Mouse (Mus musculus) heart, embryonic 16.5 days (tissue): ENCODE measurements at regions not wholly inside any gene's neighbourhood (a gene's known extent, or its start where the extent isn't known, plus 50 kb on each side); places are given as distances from the start of the nearest gene placed in this dataset.

Source experiments
- ATAC-seq: fragments of 200-750 bp; cut with Nextera tagmentation; replicated peaks from 2 replicates; pipeline ENCODE4 v1.8.0; 2017; ENCODE audit warnings: moderate number of reproducible peaks; ENCODE audit not compliant: insufficient read depth, low FRiP score; ENCODE audit errors: extremely low read depth
- H3K27ac ChIP-seq: fragments of 300-500 bp; sonication (generic); 2 replicates; pipeline ENCODE4 v1.5.1; 2014; ENCODE audit warnings: mild to moderate bottlenecking, low read length, control low read depth, moderate library complexity
- H3K27me3 ChIP-seq: fragments of 300-500 bp; sonication (generic); 2 replicates; pipeline ENCODE4 v1.6.1; 2014; ENCODE audit warnings: low read length, mixed read lengths; ENCODE audit not compliant: control insufficient read depth, insufficient read depth
- H3K36me3 ChIP-seq: fragments of 300-500 bp; sonication (generic); 2 replicates; pipeline ENCODE4 v1.6.1; 2014; ENCODE audit not compliant: control insufficient read depth, insufficient read depth
- H3K4me1 ChIP-seq: fragments of 300-500 bp; sonication (generic); 2 replicates; pipeline ENCODE4 v1.6.1; 2014; ENCODE audit warnings: low read length, mixed read lengths; ENCODE audit not compliant: control insufficient read depth, insufficient read depth
- H3K4me2 ChIP-seq: fragments of 300-500 bp; sonication (generic); 2 replicates; pipeline ENCODE4 v1.6.1; 2014; ENCODE audit warnings: low read depth, mild to moderate bottlenecking, control low read depth, low read length
- H3K4me3 ChIP-seq: fragments of 300-500 bp; sonication (generic); 2 replicates; pipeline ENCODE4 v1.5.1; 2014; ENCODE audit warnings: mild to moderate bottlenecking, control low read depth, low read length
- H3K9ac ChIP-seq: fragments of 300-500 bp; sonication (generic); 2 replicates; pipeline ENCODE4 v1.6.1; 2014; ENCODE audit warnings: low read length, control low read depth
- H3K9me3 ChIP-seq: fragments of 300-500 bp; sonication (generic); replicated peaks from 2 replicates; pipeline ENCODE4 v1.6.1; 2016; ENCODE audit warnings: low read length; ENCODE audit not compliant: control insufficient read depth
- WGBS: fragments of 180-500 bp; shearing (Covaris S2); extraction: QIAGEN DNeasy Blood & Tissue Kit; methylation state at CpG from one replicate; pipeline ENCODE4 v1.1.7; 2014; 5-methylcytosine and 5-hydroxymethylcytosine counted together

DNA sequence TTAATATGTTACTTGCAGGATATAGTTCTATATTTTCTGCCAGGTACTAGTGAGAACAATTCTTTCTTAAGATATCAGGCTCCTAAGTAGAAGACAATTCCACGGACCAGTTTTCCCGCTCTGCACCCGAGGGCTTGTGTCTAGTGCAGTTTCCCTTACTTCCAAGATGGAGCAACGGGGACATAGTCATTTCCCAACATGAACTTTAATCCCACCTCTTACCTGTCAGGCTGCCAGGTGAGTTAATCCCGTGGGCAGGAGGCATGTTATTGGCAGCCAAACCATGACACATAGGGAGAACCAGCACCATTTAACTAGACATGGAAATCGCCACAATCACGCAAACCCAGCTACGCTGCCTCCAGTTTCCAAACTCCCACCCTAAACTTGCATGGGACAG lies 624.4 kb upstream of the 3110018I06Rik start:
- Histone ChIP-seq H3K4me2 (no peak overlapping the region), H3K27ac (no peak overlapping the region), H3K4me1 (no peaks in the 10 kb centered on the region), H3K9ac (no peak overlapping the region), H3K36me3 (no peaks in the 10 kb centered on the region), H3K9me3 (no peaks in the 10 kb centered on the region), H3K27me3 (no peaks in the 10 kb centered on the region), H3K4me3 (no peak overlapping the region)
- WGBS, result 86% methylated on average over 8 of the region's 8 CpGs
- no peak for ATAC-seq

DNA sequence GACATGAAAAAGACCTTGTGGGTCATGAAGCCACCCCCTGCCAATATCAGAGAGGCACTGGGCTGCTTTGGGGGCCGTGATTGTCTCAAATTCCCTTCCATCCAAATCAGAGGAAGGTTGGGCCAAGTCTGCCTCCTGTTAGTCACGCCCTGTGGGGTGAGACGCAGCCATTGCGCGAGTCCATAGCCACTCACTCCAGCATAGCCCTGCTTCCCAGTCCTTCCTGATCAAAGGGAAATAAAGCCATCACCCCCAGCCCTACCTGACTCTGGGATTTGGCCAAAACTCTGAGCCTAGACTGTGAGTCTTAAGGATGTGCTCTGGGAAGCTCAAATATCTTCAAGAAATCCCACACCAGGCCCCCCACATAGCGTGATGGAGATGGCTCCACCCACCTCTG lies 620.4 kb upstream of the 3110018I06Rik start:
- 77% methylated on average over 6 of the region's 6 CpGs for WGBS
- Histone ChIP-seq H3K4me1 (peaks cover 3% of the 10 kb centered on the region; the same call in 1 of the 2 replicates), H3K9me3 (no peaks in the 10 kb centered on the region), H3K27me3 (no peaks in the 10 kb centered on the region), H3K27ac (no peak overlapping the region), H3K36me3 (no peaks in the 10 kb centered on the region), H3K9ac (no peak overlapping the region), H3K4me3 (no peak overlapping the region), H3K4me2 (no peak overlapping the region)
- no peak for ATAC-seq

DNA sequence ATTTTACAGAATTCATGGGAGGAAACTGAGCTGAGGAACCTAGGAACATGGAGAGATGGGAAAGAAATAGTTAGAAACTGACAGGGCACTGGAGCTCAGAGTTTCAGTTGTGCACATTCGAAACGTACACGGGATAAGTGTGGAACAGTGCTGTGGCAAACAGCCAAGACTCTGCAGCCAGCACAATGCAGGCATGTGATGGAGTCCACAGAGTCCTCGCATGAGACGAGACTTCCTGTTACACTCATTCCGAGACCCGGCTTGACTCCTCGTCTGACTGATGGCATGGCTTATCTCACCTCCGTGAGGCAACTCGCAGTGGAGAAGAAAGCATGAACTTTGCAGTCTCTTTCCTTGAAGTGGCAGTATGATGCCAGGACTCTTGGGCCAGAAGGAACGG lies 617.0 kb upstream of the 3110018I06Rik start:
- no peak overlapping the region for H3K9ac ChIP-seq
- peaks cover 3% of the 10 kb centered on the region; the same call in 1 of the 2 replicates for H3K4me1 ChIP-seq
- 16% methylated on average over 11 of the region's 11 CpGs for WGBS
- no peaks in the 10 kb centered on the region for H3K9me3 ChIP-seq
- no peak overlapping the region for H3K4me3 ChIP-seq
- H3K27ac ChIP-seq, result no peak overlapping the region
- H3K27me3 ChIP-seq, result no peaks in the 10 kb centered on the region
- no peaks in the 10 kb centered on the region for H3K36me3 ChIP-seq
- H3K4me2 ChIP-seq, result peak overlapping the region; percentile 33; the same call in 1 of the 2 replicates
- ATAC-seq, result no peak; the same call in 1 of the 2 replicates

DNA sequence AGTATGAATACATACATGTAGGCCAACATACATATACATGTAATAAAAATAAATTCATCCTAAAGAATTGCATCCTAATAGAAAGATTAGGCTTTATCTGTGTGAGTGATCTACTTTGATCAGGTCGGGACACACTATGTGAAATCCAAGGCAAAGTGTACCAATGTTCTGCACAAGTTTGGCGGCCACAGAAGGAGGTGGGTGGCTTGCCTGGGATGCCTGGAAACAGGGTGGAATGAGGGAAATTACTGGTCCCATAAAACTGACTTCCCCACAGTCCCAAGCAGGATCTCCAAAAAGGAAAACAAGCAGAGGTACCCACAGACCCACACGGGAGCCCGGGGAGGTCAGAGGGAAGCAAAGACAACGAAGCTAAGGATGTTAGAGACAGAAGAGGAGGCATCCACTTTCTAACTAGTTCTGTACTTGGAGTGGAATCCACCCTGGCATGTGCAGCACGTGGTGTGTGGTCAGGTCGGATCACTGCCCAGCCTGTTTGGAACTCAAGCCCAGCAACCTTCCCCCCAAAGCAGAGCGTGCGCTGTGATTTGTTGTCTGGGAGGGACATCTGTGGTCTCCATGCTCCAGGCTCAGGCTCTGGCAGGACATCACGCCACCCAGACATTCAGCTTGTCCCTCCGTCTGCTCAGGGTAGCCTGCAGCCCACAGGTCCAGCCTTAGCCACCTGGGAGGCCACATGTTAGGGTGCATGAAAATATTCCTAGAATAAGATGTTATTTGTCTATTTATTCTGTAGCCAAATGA lies 615.3 kb upstream of the 3110018I06Rik start:
- no peak overlapping the region for H3K27ac ChIP-seq
- H3K4me1 ChIP-seq, result peaks cover 3% of the 10 kb centered on the region; the same call in 1 of the 2 replicates
- 86% methylated on average over 11 of the region's 11 CpGs for WGBS
- H3K4me3 ChIP-seq, result no peak overlapping the region
- no peak overlapping the region for H3K9ac ChIP-seq
- H3K9me3 ChIP-seq, result no peaks in the 10 kb centered on the region
- ATAC-seq, result no peak
- no peaks in the 10 kb centered on the region for H3K27me3 ChIP-seq
- no peaks in the 10 kb centered on the region for H3K36me3 ChIP-seq
- no peak overlapping the region for H3K4me2 ChIP-seq

DNA sequence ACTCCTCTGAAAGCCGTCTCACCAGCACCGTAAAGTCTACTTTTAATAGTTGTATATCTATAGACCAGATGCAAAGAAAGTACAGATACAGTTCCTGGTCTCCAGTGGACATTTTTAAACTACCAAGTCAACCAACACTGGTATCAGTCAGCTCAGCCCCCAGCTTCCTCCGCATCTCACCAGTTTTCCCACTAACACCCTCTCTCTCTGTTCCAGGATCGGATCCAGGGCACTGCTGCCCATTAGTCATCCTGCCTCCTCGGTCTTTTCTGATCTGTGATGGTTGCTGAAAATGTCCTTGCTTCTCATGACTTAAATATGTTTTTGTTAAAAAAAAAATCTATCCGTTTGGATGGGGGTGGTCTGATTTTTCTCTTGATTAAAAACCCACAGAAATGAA lies 598.1 kb upstream of the 3110018I06Rik start:
- no peak for ATAC-seq
- no peak overlapping the region for H3K27ac ChIP-seq
- WGBS, result 76% methylated on average over 6 of the region's 6 CpGs

DNA sequence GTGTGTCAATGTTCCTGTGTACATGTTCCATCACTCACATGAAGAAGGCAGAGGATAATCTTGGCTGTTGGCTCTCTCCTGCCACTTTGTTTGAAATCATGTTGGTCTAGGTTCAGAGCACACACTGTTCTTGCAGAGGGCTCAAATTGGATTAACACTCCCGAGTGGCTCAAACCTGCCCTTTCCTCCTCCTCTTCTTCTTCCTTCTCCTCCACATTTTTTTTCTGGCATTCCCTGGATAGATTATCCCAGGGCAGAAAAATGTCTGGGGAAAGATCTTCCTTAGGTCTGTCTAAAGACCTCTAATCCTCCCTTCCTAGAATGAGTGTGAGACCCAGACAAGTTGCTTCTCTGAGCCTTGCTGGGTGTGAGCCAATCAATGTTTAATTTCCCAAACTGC lies 594.4 kb upstream of the 3110018I06Rik start:
- no peaks in the 10 kb centered on the region for H3K4me1 ChIP-seq
- no peak overlapping the region for H3K4me2 ChIP-seq
- no peaks in the 10 kb centered on the region for H3K9me3 ChIP-seq
- H3K36me3 ChIP-seq, result no peaks in the 10 kb centered on the region
- H3K27me3 ChIP-seq, result no peaks in the 10 kb centered on the region
- no peak overlapping the region for H3K4me3 ChIP-seq
- no peak overlapping the region for H3K27ac ChIP-seq
- 24% methylated on average over 1 of the region's 1 CpGs for WGBS
- ATAC-seq, result no peak
- no peak overlapping the region for H3K9ac ChIP-seq

More for the DNA sequence above, 598.1 kb upstream of the 3110018I06Rik start:
- Histone ChIP-seq H3K4me2 (no peak overlapping the region), H3K27me3 (no peaks in the 10 kb centered on the region), H3K9me3 (no peaks in the 10 kb centered on the region), H3K36me3 (no peaks in the 10 kb centered on the region), H3K9ac (no peak overlapping the region), H3K4me3 (no peak overlapping the region), H3K4me1 (no peaks in the 10 kb centered on the region)

DNA sequence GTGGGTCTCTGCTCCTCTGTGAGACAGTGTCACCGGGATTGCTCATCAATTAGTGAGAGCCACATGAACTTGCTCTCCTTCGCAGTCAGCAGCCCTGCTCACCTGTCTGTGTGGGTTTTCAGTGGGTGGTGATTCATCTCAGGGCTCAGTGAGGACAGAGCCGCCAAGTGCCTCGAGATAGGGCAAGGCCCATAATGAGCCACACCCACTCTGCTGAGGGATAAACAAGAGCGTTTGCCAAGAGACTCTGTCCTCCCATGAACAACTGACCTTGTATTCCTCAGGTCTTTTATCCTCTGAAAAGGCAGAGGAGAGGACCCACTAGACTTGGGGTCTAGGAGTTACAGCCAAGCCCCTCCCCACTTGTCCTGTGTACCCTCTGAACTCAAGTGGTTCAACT lies 584.2 kb upstream of the 3110018I06Rik start:
- Histone ChIP-seq H3K9me3 (no peaks in the 10 kb centered on the region), H3K27me3 (0 out of 2 replicates have a peak, but pooled peaks cover 2% of the 10 kb centered on the region), H3K4me3 (no peak overlapping the region), H3K9ac (no peak overlapping the region), H3K36me3 (no peaks in the 10 kb centered on the region), H3K4me1 (peaks cover 14% of the 10 kb centered on the region), H3K27ac (0 out of 2 replicates have a peak overlapping the region, but pooled peaks have one; percentile 1), H3K4me2 (no peak overlapping the region)
- WGBS, result 38% methylated on average over 5 of the region's 5 CpGs
- peak; percentile 71 for ATAC-seq

DNA sequence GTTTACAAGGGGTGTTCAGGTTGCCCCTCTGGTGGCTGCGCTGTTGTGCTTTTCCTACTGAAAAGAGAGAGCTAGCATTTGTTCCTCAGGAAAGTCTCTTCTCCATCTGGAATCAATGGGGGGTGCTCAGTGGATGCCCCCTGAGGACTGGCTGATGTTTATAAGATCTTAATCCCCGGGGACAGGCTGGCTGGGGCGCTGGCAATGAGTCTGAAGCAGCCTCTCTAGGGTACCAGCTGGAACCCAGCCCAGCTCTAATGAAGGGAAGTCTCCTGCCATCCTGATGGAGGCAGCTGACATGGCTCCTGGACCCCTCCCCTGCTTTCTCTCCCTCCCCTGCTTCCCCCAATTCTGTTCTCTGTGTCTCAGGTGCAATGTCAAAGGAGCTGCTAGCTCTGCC lies 575.6 kb upstream of the 3110018I06Rik start:
- no peak overlapping the region for H3K27ac ChIP-seq
- no peaks in the 10 kb centered on the region for H3K36me3 ChIP-seq
- WGBS, result 56% methylated on average over 3 of the region's 3 CpGs
- no peaks in the 10 kb centered on the region for H3K9me3 ChIP-seq
- H3K27me3 ChIP-seq, result no peaks in the 10 kb centered on the region
- no peak overlapping the region for H3K9ac ChIP-seq
- H3K4me2 ChIP-seq, result no peak overlapping the region
- no peak for ATAC-seq
- peaks cover 8% of the 10 kb centered on the region for H3K4me1 ChIP-seq
- H3K4me3 ChIP-seq, result no peak overlapping the region

DNA sequence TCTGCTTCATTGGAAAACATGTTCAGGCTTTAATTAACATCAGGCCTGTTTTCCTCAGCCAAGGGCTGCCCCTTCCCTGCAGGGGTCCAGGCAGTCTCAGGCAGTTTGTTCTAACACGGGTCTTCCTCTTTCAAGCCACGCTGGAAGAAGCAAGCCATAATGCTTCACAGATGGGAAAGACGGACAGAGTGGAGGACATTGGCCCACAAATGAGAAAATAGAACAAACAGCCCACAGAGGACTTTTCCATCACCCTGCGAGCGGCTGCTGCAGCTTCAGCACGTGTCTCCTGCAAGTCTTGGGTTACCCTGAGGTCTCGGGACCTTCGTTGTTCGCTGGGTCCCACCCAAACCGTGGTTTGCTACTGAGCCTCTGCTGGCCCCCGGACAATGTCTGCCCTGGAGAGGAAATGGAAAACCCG lies 565.9 kb upstream of the 3110018I06Rik start:
- ATAC-seq, result no peak
- H3K4me2 ChIP-seq, result no peak overlapping the region
- 75% methylated on average over 12 of the region's 12 CpGs for WGBS

More for the DNA sequence above, 565.9 kb upstream of the 3110018I06Rik start:
- Histone ChIP-seq H3K27ac (no peak overlapping the region), H3K4me3 (no peak overlapping the region), H3K4me1 (peaks cover 3% of the 10 kb centered on the region; the same call in 1 of the 2 replicates), H3K27me3 (no peaks in the 10 kb centered on the region), H3K9me3 (no peaks in the 10 kb centered on the region), H3K9ac (no peak overlapping the region), H3K36me3 (no peaks in the 10 kb centered on the region)
